Mouse (Mus musculus): ENCODE measurements at regions not wholly inside any gene's neighbourhood (a gene's known extent, or its start where the extent isn't known, plus 50 kb on each side); places are given as distances from the start of the nearest gene placed in this dataset.

GRCm38 (mm10) chr12:9212211-9212610 is 182.4 kb downstream of the Ttc32 start:
- TF ChIP-seq CTCF (IDR thresholded peaks at IDR 0.05; ENCODE audit: extremely low read depth, insufficient read depth, insufficient read length, insufficient replicate concordance) (no peak), POLR2A (IDR thresholded peaks at IDR 0.05; ENCODE audit: low read depth, low read length) (no peak)
